Mouse (Mus musculus): ENCODE results near the gene Wnt11.

DNA sequence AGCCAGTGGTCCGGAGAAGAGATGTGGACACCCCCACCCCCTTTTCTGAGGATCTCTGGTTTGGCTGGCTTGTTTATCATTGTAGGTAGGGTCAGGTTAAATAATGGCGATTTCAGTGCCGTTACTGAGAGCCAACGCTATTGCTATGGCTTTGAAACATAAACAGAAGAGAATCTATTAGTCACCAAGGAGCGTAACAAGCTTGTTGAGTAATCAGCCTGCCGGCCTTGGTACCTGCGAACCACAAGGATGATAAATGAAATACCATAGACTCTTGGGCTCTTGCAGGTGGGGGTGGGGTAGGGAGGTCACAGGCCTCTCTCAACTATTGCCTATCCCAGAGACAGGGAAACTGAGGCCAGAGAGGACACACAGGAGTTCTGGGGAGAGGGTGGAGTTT is 46.2 kb upstream of the Wnt11 start:
- TF ChIP-seq POLR2A (IDR thresholded peaks at IDR 0.05; ENCODE audit: insufficient read depth, low read depth, low read length) (no peak), CTCF (IDR thresholded peaks at IDR 0.05; ENCODE audit: insufficient read depth, low read depth, low read length) (no peak)

Data from olfactory bulb, adult 2 months (tissue).